Mouse (Mus musculus): ENCODE measurements around the gene Rab21.

Rab21 gene

DNA sequence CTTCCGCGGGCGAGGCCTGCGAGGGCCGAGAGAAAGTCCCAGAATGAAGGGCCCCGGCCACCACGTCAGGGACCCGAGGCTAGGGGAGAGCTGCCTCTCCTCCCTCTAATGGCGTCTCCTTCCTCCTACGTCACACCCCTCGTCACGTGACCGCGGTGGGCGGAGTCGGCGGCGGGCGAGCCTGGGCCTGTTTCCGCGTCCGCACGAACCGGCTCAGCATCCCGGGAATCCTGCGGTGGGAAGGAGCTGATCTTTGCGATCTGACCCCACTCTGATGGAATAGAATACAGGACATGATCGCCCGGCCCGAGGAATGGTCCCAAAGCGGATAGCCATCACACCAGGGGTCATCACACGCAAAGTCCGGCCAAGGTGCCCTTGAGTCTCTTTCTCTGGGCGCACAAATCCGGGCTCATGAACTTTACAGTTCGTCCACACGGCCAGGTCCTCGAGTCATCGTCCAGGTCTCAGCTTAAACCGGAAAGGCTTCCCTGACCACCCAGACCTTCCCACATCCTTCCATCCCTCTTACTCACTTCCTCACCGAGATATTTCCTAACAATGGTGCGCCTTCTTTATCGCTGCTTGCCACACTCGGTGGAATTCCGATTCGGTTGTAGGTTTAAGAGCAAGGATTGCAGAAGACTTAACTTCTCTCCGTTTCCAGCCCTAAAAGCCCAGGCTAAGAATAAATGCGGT lies at the start of gene Rab21:
Gene Rab21 (minus strand): TSS at position 122 of the 699 bp plus-strand sequence.
- peak; percentile 97 for DNase-seq

DNA sequence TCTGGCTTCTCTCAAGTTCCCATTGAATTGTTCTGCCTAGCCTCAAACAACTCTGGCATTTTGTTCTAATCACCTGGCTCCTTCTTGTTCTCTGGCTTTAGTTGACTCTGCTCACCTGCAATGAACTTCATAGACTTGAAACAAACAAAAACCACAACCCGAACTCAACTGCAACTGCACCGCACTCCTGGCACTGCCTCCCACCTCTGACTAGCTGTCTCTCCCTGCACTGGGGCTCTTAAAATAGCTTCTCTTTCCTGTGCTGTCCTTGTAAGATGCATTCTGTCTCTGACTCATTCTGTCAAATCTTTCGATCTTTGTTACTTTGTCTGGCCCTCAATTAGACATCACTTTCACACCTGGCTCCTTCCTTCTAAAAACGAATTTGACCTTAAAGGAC lies 47.8 kb upstream of the Rab21 start:
- no peak for DNase-seq

DNA sequence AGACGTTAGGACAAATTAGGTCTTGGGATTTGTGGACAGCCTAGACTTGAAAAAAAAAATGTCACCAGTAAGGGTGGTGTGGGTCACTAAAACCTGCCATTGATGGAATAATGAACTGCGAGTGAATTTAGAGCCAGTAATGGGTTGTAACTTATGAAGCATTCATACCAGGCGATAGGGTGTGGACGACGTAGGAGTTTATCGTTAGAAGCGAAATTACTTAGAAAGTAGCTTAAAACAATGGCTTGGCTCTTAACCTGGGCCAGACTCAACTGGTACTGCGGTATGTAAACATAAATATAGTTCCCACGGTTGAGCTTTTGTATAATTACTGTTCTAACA lies 47.2 kb upstream of the Rab21 start:
- no peak for DNase-seq

DNA sequence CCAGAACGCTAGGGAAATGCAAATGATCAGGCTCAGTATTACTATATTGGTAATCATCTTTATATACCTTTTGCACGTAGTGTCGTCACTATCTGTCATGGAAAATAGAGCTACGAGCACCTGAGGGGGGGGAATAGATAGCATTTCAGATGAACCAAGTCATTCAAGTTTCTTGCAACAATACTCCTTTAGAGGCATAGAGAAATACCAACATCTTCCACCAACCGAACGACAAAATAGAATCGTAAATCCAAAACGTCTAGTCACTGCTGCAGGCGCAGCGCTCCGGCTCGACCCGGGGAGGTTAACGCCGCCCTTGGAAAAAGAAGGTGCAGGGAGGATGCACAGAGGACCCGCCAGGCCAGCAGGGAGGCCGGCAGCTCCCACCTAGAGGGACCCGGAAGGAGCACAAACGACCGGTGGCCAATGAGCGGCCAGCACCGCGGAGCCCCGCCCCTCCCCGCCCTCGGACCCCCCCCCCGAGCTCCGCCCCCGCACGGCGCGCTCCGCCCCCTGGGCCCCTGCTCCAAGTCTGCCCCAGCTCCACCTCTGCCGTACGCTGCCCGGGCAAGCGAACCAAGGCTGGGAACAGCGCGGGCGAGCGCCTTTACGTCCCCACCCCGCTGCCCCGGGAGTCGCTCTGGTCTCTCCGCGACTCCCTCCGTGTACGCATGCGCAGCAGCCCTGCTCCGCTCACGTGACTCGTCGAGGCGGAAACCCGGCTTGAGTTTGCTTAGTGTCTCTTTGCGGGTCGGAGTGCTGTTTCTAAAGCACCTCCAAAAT lies 46.6 kb upstream of the Rab21 start, which contains the start of gene Tmem19:
Gene Tmem19 (minus strand): TSS at position 662 of the 783 bp plus-strand sequence.
- peak; percentile 98 for DNase-seq

DNA sequence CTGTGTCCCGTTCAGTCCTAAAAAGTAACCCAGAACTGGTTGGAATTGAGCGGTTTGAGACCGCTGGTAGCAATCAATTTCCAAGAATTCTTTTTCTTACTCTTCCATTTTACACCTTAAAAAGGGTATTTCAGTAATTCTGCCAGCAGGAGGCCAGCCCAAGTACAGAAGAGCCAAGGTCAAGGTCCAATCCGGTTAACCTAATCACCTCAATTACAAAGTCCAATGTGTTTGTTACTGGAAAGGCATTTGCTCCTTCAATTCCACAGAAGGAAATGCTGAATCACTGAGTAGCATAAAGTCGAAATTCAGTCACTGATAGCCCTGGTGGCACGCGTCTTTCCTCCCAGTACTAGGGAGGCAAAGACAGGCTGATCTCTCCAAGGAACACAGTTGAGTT lies 43.7 kb upstream of the Rab21 start:
- DNase-seq, result no peak

DNA sequence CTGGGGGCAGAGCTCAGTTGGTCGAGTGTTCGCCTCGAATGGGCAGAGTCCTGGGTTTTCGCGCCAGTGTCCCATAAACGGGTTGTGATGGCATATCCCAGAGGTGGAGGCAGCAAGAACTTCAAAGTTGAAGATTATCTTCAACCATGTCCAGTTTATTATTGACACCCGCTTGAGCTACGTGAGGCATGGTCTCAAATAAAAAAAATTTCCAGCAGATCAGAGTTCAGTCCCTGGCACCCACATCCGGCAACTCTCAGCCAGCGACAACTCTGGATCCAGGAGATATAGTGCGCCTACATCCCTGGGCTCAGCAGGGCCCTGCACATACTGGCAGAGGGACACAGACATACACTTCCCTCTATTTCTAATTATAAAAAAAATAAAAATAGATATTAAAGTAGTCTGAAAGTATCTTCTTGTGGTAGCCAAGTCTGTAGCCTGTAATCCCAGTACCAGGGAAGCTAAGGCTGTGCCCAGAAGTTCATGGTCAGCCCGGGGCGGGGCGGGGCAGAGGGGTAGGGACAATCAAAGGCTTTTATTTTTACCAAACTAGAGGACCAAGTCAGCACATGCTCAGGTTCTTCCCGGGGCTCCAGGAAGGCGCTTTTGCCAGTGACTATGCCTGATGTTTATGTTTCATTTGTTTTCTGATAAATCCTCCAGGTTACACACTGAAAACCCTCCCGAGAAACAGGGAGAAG lies 43.0 kb upstream of the Rab21 start:
- DNase-seq, result no peak

DNA sequence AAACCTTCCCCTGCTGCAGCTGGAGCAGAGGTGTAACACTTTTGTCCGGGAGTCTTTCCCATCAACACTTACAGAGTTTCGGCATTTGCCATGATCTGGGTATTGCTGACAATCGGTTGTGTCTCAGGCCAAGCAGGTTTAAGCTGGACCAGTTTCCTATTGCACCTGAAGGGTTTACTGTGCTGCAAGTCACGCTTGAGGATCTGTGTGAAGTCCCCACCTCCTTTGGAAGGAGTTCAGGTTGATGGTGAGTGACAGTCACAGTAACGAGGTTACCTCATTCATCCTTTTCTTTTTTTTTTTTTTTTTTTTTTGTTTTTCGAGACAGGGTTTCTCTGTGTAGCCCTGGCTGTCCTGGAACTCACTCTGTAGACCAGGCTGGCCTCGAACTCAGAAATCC lies 40.7 kb upstream of the Rab21 start:
- no peak for DNase-seq

DNA sequence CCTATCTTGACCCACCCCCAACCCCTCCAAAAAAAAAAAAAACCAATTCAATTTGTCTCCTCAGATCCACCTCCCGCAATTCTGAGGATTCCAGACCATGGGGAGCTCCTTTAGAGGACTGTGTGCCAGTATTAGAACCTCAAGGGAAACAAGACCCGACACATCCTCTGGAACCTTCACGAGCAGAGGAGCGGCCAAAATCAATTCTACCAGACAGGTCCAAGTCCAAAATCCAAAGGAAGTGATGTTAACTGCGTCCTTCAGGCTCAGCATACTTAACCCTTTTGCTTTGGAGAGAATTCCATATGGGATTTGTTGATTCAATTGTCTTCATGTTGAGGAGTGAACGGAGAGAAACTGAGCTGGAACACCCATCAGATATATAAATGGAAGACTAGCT lies 39.6 kb upstream of the Rab21 start:
- no peak for DNase-seq

DNA sequence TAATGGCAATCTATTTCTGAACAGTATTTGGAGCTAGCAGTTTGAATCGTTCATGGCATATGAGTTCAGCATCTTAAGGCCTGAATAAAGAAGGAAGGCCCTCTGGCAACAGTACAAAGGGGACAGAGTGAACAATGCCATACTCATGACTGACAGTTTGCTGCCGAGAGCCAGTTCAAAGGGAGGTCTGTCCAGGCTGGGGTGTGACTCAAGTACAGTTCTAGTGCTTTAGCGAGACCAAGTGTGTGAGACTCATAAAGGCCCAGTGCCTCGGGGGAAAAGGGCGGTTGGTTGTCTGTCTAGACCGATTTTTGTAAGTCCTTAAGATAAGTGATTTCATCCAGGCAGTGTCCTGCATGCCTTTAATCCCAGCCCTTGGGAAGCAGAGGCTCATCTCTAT lies 39.2 kb upstream of the Rab21 start:
- DNase-seq, result no peak

DNA sequence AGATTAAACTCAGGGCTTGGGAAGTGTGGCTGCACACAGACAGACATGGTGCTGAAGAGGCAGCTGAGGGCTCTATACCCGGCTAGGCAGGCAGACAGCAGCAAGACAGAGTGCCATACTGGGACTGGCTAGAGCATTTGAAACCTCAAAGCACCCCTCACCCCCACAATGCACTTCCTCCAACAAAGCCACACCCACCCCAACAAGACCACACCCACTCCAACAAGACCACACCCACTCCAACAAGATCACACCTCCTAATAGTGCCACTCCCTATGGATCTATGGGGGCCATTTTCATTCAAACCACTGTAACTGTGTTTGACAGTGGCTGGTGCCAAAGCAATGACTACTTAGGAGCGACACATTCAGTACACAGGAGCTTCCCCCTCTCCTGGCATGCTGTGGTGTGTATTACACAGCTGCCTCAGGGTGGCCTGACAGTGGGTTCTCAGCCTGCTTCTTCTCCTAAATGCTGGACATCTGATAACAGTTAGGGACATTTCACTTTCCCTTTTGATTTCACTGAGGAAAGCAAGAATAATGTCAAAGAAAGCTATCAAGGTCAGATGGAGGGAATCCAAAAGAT lies 35.5 kb upstream of the Rab21 start:
- DNase-seq, result peak; percentile 26

DNA sequence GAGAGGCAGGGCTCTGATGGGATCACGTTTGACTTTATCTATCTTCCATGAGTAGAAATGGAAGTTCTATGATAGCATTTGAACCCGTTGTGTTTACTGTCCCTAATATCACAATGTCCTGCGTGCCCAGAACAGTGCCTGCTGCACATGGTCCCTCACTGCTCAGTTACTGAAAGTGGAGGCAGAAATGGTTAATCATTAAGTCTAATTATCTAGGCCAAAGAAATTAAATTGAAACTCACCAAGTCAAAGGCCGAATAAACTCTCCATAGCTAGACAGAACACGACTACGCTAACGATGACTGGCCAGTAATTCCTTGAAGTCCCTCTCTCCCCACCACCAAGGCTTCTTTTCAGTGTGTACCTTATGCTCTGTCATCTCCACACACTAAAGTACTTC lies 34.1 kb upstream of the Rab21 start:
- no peak for DNase-seq

DNA sequence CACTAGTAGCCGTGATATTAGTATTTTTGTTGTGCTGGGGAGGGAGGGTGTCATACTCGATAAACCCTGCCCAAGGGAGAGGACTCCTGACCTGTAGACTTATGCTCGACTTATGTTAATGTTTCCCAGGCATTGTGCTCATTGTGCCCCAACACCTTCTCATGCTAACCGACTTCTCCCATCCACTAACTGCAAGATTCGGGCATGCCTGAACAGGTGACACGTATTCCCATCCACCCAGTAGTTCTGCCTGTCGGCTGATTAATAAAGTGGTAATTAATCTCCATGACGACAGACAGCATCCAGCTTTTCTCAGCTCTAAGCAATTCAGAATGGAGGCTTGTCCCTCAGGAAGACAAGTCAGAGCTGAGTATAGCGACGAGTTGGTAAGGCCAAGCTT lies 33.6 kb upstream of the Rab21 start:
- no peak for DNase-seq

DNA sequence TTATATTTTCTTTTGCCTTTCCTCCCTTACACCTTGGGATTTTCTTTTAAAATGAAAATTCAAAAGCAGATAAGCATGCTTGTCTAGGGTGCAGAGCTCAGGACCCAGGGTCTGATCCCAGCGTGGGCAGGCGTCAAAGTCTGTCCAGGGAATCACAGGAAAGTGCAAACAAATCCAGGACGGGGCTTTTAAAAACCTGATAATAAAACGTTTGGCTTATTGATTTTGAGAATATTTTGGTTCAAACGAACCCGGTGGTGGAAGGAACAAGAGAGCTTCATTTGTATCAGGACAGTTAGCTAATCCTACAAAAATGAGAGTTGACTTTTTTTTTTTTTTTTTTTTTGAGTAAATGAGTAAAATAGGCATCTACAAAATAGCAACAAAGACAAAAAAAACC lies 32.7 kb upstream of the Rab21 start:
- no peak for DNase-seq

DNA sequence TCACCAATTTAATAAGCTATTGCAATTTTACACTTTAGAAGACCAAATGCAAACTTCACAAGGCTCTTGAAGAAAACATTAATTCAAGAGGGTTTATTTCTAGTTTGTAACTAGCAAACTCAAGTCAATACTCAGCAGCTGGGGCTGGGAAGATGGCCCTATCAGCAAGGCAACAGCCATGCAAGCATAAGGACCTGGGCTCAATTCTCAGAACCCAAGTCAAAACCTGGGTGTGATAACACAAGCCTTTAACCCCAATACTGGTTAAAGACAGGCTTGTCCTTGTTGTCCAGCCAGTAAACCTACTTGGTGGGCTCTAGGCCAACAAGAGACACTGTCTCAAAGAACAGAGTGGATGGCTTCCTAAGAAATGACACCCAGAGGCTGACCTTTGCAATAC lies 31.1 kb upstream of the Rab21 start:
- peak; percentile 29 for DNase-seq

DNA sequence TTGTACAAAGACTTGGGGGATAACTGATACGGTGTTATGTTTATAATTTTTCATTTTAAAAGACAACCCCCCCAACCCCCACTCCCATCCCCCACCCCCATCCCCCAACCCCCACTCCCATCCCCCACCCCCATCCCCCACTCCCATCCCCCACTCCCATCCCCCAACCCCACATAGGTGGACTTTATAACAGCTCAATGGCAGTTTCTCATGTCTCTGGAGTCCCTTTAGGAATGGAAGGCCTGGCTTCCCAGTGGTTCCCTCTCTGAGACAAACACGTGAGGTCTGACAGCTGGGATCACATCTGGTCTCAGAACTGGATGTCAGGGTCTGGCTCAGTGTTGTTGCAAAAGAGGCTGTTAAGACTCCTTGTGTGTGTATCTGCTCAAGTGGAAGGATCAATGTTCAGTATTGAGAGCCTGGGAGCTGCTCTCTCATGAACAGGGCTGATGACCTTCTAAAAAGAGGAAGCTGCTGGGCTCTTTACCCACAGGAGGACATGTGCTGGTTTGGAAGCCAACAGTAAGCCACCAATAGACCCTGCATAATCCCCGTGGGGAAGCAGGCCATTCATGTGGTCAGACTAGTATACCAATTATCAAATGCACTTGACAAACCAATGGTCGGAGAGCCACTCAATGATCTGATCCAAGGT lies 27.5 kb upstream of the Rab21 start:
- no peak for DNase-seq

DNA sequence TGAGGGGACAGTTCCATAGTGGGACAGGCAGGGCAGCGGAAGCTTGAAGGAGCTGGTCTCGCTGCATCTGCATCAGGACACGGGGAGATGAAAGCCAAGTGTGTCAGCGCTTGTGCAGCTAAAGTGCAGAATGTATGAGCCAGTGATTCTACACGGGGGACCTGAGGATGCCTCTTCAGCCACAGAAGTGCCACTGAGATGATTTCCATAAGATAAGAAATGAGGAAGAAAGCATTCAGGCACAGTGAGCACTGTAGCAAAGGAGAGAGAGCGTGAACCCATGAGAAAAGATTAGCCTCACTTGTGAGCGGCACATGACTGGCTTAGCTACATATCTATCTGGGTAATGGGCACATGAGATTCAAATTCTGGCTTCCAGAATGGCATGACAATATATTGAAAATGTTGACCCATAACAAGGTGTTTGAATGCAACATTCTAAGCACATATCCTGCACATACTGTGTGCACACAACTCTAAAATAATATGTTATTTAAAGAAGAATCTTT lies 24.5 kb upstream of the Rab21 start:
- no peak for DNase-seq

DNA sequence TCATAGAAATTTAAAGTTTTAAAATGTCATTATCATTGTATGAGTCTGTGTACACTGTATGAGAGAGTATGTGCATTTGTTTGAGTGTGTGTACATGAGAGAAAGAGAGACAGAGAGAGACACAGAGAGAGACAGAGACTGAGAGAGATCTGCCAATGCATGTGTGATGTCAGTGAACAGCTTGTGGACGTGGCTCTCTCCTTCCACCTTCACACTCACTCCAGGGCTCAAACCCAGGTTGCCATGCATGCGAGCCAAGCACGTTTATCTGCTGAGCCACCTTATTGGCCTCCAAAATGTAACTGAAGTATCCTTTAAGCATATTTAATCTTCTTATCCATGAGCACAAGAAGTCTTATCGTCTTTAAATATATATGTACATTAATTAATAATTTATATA lies 21.5 kb upstream of the Rab21 start:
- no peak for DNase-seq

DNA sequence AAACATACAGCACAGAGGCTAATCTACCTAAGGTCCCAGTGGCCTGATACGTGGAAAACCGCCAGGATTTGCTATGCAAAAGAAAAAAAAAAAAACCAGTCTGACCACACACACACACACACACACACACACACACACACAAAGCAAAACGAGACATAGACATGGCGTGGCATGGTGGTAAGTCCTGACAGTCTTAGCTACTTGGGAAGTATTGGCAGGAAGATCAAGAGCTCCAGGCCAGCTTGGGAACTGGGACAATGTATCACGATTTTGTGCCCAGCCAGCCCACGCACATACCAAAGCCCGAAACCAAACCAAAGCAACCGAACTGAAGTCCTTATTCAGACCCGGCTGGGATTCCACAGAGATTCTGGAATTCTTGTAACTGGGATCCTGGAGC lies 18.1 kb upstream of the Rab21 start:
- DNase-seq, result no peak

DNA sequence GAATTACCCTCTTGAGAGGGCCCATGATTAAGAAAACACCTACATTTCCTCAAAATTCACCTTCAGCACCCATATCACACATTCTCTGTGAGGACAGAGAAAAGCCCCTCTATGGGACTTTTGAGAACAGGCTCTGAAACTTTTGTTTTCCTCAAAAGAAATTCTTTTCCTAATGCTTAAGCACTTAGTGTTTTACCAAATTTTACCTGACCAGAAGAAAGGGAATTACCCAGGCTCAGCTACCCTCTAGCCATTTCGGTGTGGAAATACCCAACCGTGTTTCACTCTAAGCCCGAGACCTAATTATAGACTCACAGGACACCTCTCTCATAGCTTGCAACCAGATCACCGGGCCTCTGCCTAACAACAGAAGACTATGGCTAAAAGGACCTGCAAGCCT lies 17.6 kb upstream of the Rab21 start:
- no peak for DNase-seq

DNA sequence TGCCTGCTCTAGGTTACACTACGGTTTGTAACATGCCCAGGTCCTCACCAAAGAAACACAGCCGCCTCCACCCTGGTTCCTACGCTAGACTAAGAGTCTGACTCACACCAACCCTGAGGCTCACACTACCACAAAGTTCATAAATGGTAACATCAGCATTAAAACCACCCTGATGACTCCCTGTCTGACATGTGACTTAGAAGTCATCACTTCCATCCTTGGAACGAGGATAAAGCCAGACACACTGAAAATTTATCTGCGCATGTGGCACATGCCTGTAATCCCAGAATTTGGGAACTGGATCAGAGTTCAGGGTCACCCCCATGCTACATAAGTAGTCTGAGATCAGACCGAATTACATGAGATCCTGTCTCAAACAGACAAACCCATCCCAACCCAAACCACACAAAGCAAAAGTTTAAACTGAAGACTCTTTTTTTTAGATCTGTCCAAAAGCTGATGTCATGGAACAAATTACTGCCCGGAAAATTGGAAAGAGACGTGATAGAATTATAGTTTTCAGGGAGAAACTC lies 17.1 kb upstream of the Rab21 start:
- DNase-seq, result no peak

DNA sequence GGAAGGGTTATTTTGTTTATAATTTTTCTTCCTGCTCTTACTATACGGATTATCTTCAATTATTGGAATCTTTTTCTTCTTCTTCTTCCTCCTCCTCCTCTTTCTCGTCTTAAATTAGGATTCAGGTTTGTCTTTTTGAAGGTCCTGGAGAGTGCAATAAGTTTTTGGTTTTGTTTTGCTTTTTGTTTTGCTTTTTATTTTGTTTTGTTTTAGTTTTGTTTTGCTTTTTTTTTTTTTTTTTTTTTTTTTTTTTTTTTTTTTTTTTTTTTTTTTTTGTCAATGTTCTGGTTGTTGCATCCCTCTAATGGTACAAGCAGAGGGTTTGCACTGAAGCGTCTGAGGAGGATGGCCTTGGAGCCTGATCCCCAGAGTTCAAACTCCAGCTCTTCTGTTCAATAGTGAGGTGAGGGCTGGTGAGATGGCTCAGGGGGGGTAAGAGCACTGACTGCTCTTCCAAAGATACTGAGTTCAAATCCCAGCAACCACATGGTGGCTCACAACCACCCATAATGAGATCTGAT lies 13.7 kb upstream of the Rab21 start:
- DNase-seq, result no peak

DNA sequence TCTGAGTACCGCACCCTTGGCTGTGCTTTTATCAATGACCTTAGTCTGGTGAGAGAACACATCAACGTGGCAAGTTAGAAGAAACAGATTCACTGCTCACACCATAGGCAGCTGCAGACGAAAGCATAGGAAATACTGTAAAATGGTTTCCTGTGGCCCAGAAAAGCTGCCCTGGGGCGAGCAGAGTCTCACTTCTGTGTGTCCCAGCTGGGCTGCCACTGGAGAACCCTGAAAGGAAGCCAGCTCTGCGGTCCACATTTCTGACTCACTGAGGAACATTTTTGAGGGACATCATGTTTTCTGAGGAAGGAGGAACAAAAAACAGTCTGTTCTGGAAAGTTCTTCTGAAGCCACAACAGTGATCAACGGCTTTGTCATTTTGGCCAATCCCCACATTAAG lies 13.1 kb upstream of the Rab21 start:
- DNase-seq, result no peak
